Mouse (Mus musculus) layer of hippocampus, adult 18-20 months (tissue): ENCODE data around the gene Kdm5b. TPM values are rescaled to one million over a fixed set of nuclear protein-coding genes. Genes with fewer than 3 reads are reported as not detected.

Source experiments
- DNase-seq, 2 experiments: peaks; one replicate each; pipeline ENCODE4 v3.0.0; 2022; ENCODE audit warnings: low spot score in 2 of 2
- total RNA-seq, 2 experiments: library from RNA; stranded (reverse); gene quantifications; 2 replicates each; pipeline ENCODE4 v1.2.3; 2021

Kdm5b gene
- total RNA-seq, 2 experiments from 2014 or later: 67.4 to 70.5 TPM

- DNase-seq: no peak
Measured at GRCm38 (mm10) chr1:134645408-134646200, 85.6 kb downstream of the Kdm5b start.

GRCm38 (mm10) chr1:134646261-134646962, 86.4 kb downstream of the Kdm5b start, which contains the start of gene Syt2:
Syt2 (plus strand) TSS chr1:134646677.
- DNase-seq: no peak

- DNase-seq: no peak
Measured at GRCm38 (mm10) chr1:134646963-134647282, 87.0 kb downstream of the Kdm5b start.

GRCm38 (mm10) chr1:134647591-134647990, 87.6 kb downstream of the Kdm5b start:
- no peak for DNase-seq

GRCm38 (mm10) chr1:134650816-134651215, 90.8 kb downstream of the Kdm5b start:
- DNase-seq: no peak

- DNase-seq: no peak
Measured at GRCm38 (mm10) chr1:134651268-134651850, 91.4 kb downstream of the Kdm5b start.

GRCm38 (mm10) chr1:134651851-134652398, 92.0 kb downstream of the Kdm5b start:
- no peak for DNase-seq

- DNase-seq: no peak
Measured at GRCm38 (mm10) chr1:134653603-134654257, 93.8 kb downstream of the Kdm5b start.

GRCm38 (mm10) chr1:134658841-134659240, 98.9 kb downstream of the Kdm5b start:
- no peak for DNase-seq

GRCm38 (mm10) chr1:134660163-134660562, 100.2 kb downstream of the Kdm5b start:
- no peak for DNase-seq

GRCm38 (mm10) chr1:134671234-134672070, 111.5 kb downstream of the Kdm5b start:
- no peak for DNase-seq

- DNase-seq: no peak
Measured at GRCm38 (mm10) chr1:134674312-134674711, 114.3 kb downstream of the Kdm5b start.

- no peak for DNase-seq
Measured at GRCm38 (mm10) chr1:134679445-134679844, 119.5 kb downstream of the Kdm5b start.

- DNase-seq: no peak
Measured at GRCm38 (mm10) chr1:134680617-134681016, 120.6 kb downstream of the Kdm5b start.

- no peak for DNase-seq
Measured at GRCm38 (mm10) chr1:134682460-134682859, 122.5 kb downstream of the Kdm5b start.

Other genes starting within 250 kb of the Kdm5b start
- gene Ppfia4, start 227.2 kb upstream of the Kdm5b start, total RNA-seq: 10 to 100 TPM; 66.5 to 68.4 TPM
- gene Tmem183a, start 198.2 kb upstream of the Kdm5b start, total RNA-seq: 10 to 100 TPM; 60.3 to 71.7 TPM
- not detected for gene 4933406M09Rik, start 174.2 kb upstream of the Kdm5b start, total RNA-seq
- gene Cyb5r1, start 154.6 kb upstream of the Kdm5b start, total RNA-seq: 10 to 100 TPM; 30.1 to 33.0 TPM
- 10 to 100 TPM; 58.0 to 60.7 TPM for gene Adipor1, start 144.8 kb upstream of the Kdm5b start, total RNA-seq
- gene Klhl12, start 104.6 kb upstream of the Kdm5b start, total RNA-seq: 10 to 100 TPM; 40.7 to 44.8 TPM
- gene Rabif, start 65.5 kb upstream of the Kdm5b start, total RNA-seq: 10 to 100 TPM; 22.3 to 25.3 TPM
- under 1 TPM in 1 of 2 experiments, not detected in 1; 0.22 TPM for gene Mgat4e, start 10.5 kb upstream of the Kdm5b start, total RNA-seq
- gene Syt2, start 86.5 kb downstream of the Kdm5b start, total RNA-seq: 10 to 100 TPM; 25.6 to 30.0 TPM